Mouse (Mus musculus): Measurements from ENCODE around the gene Hmox2. TPM values are rescaled to one million over a fixed set of nuclear protein-coding genes. Genes with fewer than 3 reads are reported as not detected.
"Not testable (repeated sequence)": the region's sequence is repeated elsewhere in the genome, so short reads cannot be mapped to it uniquely, and the experiment has no call there.

Gene Hmox2
- polyA plus RNA-seq, 1 experiment from 2014 or later = 102 TPM

- Histone ChIP-seq H3K4me2 (ENCODE audit: low read length) (peak overlapping the region; percentile 43), H3K4me3 (replicated peaks; ENCODE audit: low read depth, low read length) (peak overlapping the region; percentile 42), H3K9ac (ENCODE audit: low read depth, low read length) (peak overlapping the region; percentile 56), H3K27ac (peak overlapping the region; percentile 76)
- not testable (repeated sequence) for H3K36me3 ChIP-seq (ENCODE audit: insufficient read depth, low read length); H3K9me3 ChIP-seq (replicated peaks; ENCODE audit: low read length); H3K27me3 ChIP-seq (ENCODE audit: insufficient read depth, low read length); H3K4me1 ChIP-seq (replicated peaks; ENCODE audit: insufficient read depth, low read length)
- WGBS = 2% methylated on average over 21 of the region's 42 CpGs
- peak; percentile 82 for ATAC-seq (replicated peaks; ENCODE audit: low FRiP score, low read depth)
- peak; percentile 55 for DNase-seq (ENCODE audit: low spot score)
- TF ChIP-seq CTCF (IDR thresholded peaks at IDR 0.05; ENCODE audit: low read depth) = peak; percentile 9; the same call in 1 of the 2 replicates
Observed at GRCm38 (mm10) chr16:4756660-4757335, 30.6 kb downstream of the Hmox2 start.

- no peak for DNase-seq (ENCODE audit: low spot score)
- no peaks in the 10 kb centered on the region for H3K9me3 ChIP-seq (replicated peaks; ENCODE audit: low read length)
Observed at GRCm38 (mm10) chr16:4762437-4762836, 36.3 kb downstream of the Hmox2 start.

GRCm38 (mm10) chr16:4763276-4763675 lies 37.1 kb downstream of the Hmox2 start:
- no peak overlapping the region for H3K27ac ChIP-seq
- DNase-seq (ENCODE audit: low spot score) = peak; percentile 82

More at GRCm38 (mm10) chr16:4762437-4762836, 36.3 kb downstream of the Hmox2 start:
- Histone ChIP-seq H3K27ac (no peak overlapping the region), H3K4me3 (replicated peaks; ENCODE audit: low read depth, low read length) (no peak overlapping the region), H3K36me3 (ENCODE audit: insufficient read depth, low read length) (peaks cover 30% of the 10 kb centered on the region), H3K4me2 (ENCODE audit: low read length) (no peak overlapping the region), H3K27me3 (ENCODE audit: insufficient read depth, low read length) (no peaks in the 10 kb centered on the region), H3K9ac (ENCODE audit: low read depth, low read length) (no peak overlapping the region), H3K4me1 (replicated peaks; ENCODE audit: insufficient read depth, low read length) (no peaks in the 10 kb centered on the region; the same call in 1 of the 2 replicates)
- WGBS = 91% methylated on average over 4 of the region's 4 CpGs
- no peak for ATAC-seq (replicated peaks; ENCODE audit: low FRiP score, low read depth)
- TF ChIP-seq CTCF (IDR thresholded peaks at IDR 0.05; ENCODE audit: low read depth) = no peak

GRCm38 (mm10) chr16:4765852-4766251 lies 39.7 kb downstream of the Hmox2 start:
- no peaks in the 10 kb centered on the region for H3K27me3 ChIP-seq (ENCODE audit: insufficient read depth, low read length)
- no peak overlapping the region for H3K4me2 ChIP-seq (ENCODE audit: low read length)
- no peak overlapping the region for H3K4me3 ChIP-seq (replicated peaks; ENCODE audit: low read depth, low read length)
- peaks cover 64% of the 10 kb centered on the region for H3K36me3 ChIP-seq (ENCODE audit: insufficient read depth, low read length)
- TF ChIP-seq CTCF (IDR thresholded peaks at IDR 0.05; ENCODE audit: low read depth) = no peak
- no peak overlapping the region for H3K27ac ChIP-seq
- 98% methylated on average over 2 of the region's 2 CpGs for WGBS
- no peak for DNase-seq (ENCODE audit: low spot score)
- H3K4me1 ChIP-seq (replicated peaks; ENCODE audit: insufficient read depth, low read length) = no peaks in the 10 kb centered on the region; the same call in 1 of the 2 replicates
- H3K9me3 ChIP-seq (replicated peaks; ENCODE audit: low read length) = no peaks in the 10 kb centered on the region
- ATAC-seq (replicated peaks; ENCODE audit: low FRiP score, low read depth) = no peak
- H3K9ac ChIP-seq (ENCODE audit: low read depth, low read length) = no peak overlapping the region

More at GRCm38 (mm10) chr16:4763276-4763675, 37.1 kb downstream of the Hmox2 start:
- Histone ChIP-seq H3K36me3 (ENCODE audit: insufficient read depth, low read length) (peaks cover 39% of the 10 kb centered on the region), H3K9ac (ENCODE audit: low read depth, low read length) (no peak overlapping the region), H3K4me3 (replicated peaks; ENCODE audit: low read depth, low read length) (no peak overlapping the region), H3K4me2 (ENCODE audit: low read length) (no peak overlapping the region), H3K4me1 (replicated peaks; ENCODE audit: insufficient read depth, low read length) (no peaks in the 10 kb centered on the region; the same call in 1 of the 2 replicates), H3K9me3 (replicated peaks; ENCODE audit: low read length) (no peaks in the 10 kb centered on the region), H3K27me3 (ENCODE audit: insufficient read depth, low read length) (no peaks in the 10 kb centered on the region)
- WGBS = 35% methylated on average over 2 of the region's 2 CpGs
- peak; percentile 74 for TF ChIP-seq CTCF (IDR thresholded peaks at IDR 0.05; ENCODE audit: low read depth)
- ATAC-seq (replicated peaks; ENCODE audit: low FRiP score, low read depth) = no peak; the same call in 1 of the 2 replicates

GRCm38 (mm10) chr16:4767012-4767790 lies 41.0 kb downstream of the Hmox2 start:
- Histone ChIP-seq H3K4me2 (ENCODE audit: low read length) (no peak overlapping the region), H3K4me1 (replicated peaks; ENCODE audit: insufficient read depth, low read length) (no peaks in the 10 kb centered on the region), H3K27me3 (ENCODE audit: insufficient read depth, low read length) (no peaks in the 10 kb centered on the region), H3K36me3 (ENCODE audit: insufficient read depth, low read length) (peaks cover 65% of the 10 kb centered on the region), H3K27ac (no peak overlapping the region), H3K9ac (ENCODE audit: low read depth, low read length) (no peak overlapping the region), H3K4me3 (replicated peaks; ENCODE audit: low read depth, low read length) (no peak overlapping the region), H3K9me3 (replicated peaks; ENCODE audit: low read length) (no peaks in the 10 kb centered on the region)
- ATAC-seq (replicated peaks; ENCODE audit: low FRiP score, low read depth) (no peak), DNase-seq (ENCODE audit: low spot score) (no peak)
- WGBS = 68% methylated on average over 6 of the region's 6 CpGs
- no peak for TF ChIP-seq CTCF (IDR thresholded peaks at IDR 0.05; ENCODE audit: low read depth)

GRCm38 (mm10) chr16:4768719-4769118 lies 42.6 kb downstream of the Hmox2 start:
- Histone ChIP-seq H3K27ac (no peak overlapping the region), H3K36me3 (ENCODE audit: insufficient read depth, low read length) (peaks cover 67% of the 10 kb centered on the region), H3K9me3 (replicated peaks; ENCODE audit: low read length) (no peaks in the 10 kb centered on the region), H3K4me1 (replicated peaks; ENCODE audit: insufficient read depth, low read length) (no peaks in the 10 kb centered on the region), H3K9ac (ENCODE audit: low read depth, low read length) (no peak overlapping the region), H3K4me3 (replicated peaks; ENCODE audit: low read depth, low read length) (no peak overlapping the region), H3K27me3 (ENCODE audit: insufficient read depth, low read length) (no peaks in the 10 kb centered on the region), H3K4me2 (ENCODE audit: low read length) (no peak overlapping the region)
- 98% methylated on average over 5 of the region's 5 CpGs for WGBS
- DNase-seq (ENCODE audit: low spot score) (no peak), ATAC-seq (replicated peaks; ENCODE audit: low FRiP score, low read depth) (no peak)
- TF ChIP-seq CTCF (IDR thresholded peaks at IDR 0.05; ENCODE audit: low read depth) = no peak

Measured in kidney, postnatal 0 days (tissue).